In genomic region chr10:18696461-18696860, GRCm38 (mm10) we compare ENCODE assay signal across 21 mouse cellular contexts. TPM values are rescaled to one million over a fixed set of nuclear protein-coding genes. Genes with fewer than 3 reads are reported as not detected.
DNase-seq lines count a peak whose midpoint lies in the region; ATAC-seq and TF ChIP-seq lines count a peak whose summit lies in the region.
"Had no signal": no experiment of that assay in that cellular context is flagged by ENCODE, and none has a peak within 500 bp of the region (broad histone marks: within the 10 kb centered on the region; RNA-seq: fewer than 3 reads in every experiment).

No protein-coding gene starts in this region.

- H3K27me3 ChIP-seq in midbrain, embryonic 13.5 days = no peaks in the 10 kb centered on the region
- H3K27me3 ChIP-seq in midbrain, postnatal 0 days (ENCODE audit: insufficient read depth, low read length) = no peaks in the 10 kb centered on the region
- H3K27me3 ChIP-seq in embryonic facial prominence, embryonic 11.5 days (ENCODE audit: control insufficient read depth, insufficient read depth, low read length) = no peaks in the 10 kb centered on the region
- no peaks in the 10 kb centered on the region for H3K27me3 ChIP-seq in forebrain, embryonic 16.5 days (replicated peaks; ENCODE audit: control insufficient read depth, insufficient read depth, low read length)
- no peaks in the 10 kb centered on the region for H3K27me3 ChIP-seq in kidney, embryonic 16.5 days (ENCODE audit: insufficient read depth, low read length)
- H3K27me3 ChIP-seq: embryonic facial prominence, embryonic 12.5 days; heart, embryonic 15.5 days; hindbrain, embryonic 13.5 days had no signal

- no peak overlapping the region for H3K4me2 ChIP-seq in midbrain, embryonic 13.5 days (replicated peaks)
- H3K4me2 ChIP-seq in midbrain, postnatal 0 days (ENCODE audit: low read depth, low read length, poor library complexity, severe bottlenecking) = no peak overlapping the region
- no peak overlapping the region for H3K4me2 ChIP-seq in embryonic facial prominence, embryonic 11.5 days (ENCODE audit: low read depth, low read length)
- H3K4me2 ChIP-seq in forebrain, embryonic 16.5 days (ENCODE audit: low read length) = no peak overlapping the region
- no peak overlapping the region for H3K4me2 ChIP-seq in kidney, embryonic 16.5 days (replicated peaks; ENCODE audit: low read depth, low read length)
- H3K4me2 ChIP-seq: embryonic facial prominence, embryonic 12.5 days; heart, embryonic 11.5 days; heart, embryonic 15.5 days; hindbrain, embryonic 13.5 days had no signal

- TF ChIP-seq POLR2A in brain, embryonic 14.5 days (IDR thresholded peaks at IDR 0.05; ENCODE audit: borderline replicate concordance, extremely low read depth, insufficient read depth, insufficient read length, poor library complexity, severe bottlenecking) = no peak

- WGBS in midbrain, embryonic 13.5 days = 25% methylated on average over 6 of the region's 6 CpGs
- 21% methylated on average over 6 of the region's 6 CpGs for WGBS in midbrain, postnatal 0 days
- WGBS in embryonic facial prominence, embryonic 11.5 days = 42% methylated on average over 6 of the region's 6 CpGs
- 39% methylated on average over 6 of the region's 6 CpGs for WGBS in forebrain, embryonic 16.5 days
- 53% methylated on average over 6 of the region's 6 CpGs for WGBS in kidney, embryonic 16.5 days

- peaks cover 9% of the 10 kb centered on the region for H3K4me1 ChIP-seq in midbrain, embryonic 13.5 days (replicated peaks)
- H3K4me1 ChIP-seq in midbrain, postnatal 0 days (ENCODE audit: insufficient read depth, low read length) = no peaks in the 10 kb centered on the region
- no peaks in the 10 kb centered on the region for H3K4me1 ChIP-seq in embryonic facial prominence, embryonic 11.5 days (ENCODE audit: control insufficient read depth, insufficient read depth, low read length)
- peaks cover 8% of the 10 kb centered on the region for H3K4me1 ChIP-seq in forebrain, embryonic 16.5 days (replicated peaks; ENCODE audit: control insufficient read depth, insufficient read depth, low read length)
- H3K4me1 ChIP-seq in kidney, embryonic 16.5 days (ENCODE audit: insufficient read depth, low read length) = no peaks in the 10 kb centered on the region
- H3K4me1 ChIP-seq: embryonic facial prominence, embryonic 12.5 days had no signal

- no peak overlapping the region for H3K27ac ChIP-seq in midbrain, embryonic 13.5 days
- H3K27ac ChIP-seq in midbrain, postnatal 0 days (ENCODE audit: low read depth, low read length) = no peak overlapping the region
- H3K27ac ChIP-seq in embryonic facial prominence, embryonic 11.5 days (replicated peaks; ENCODE audit: low read depth, low read length) = no peak overlapping the region
- H3K27ac ChIP-seq in forebrain, embryonic 16.5 days (ENCODE audit: low read length) = 0 out of 2 replicates have a peak overlapping the region, but pooled peaks have one; percentile 44
- no peak overlapping the region for H3K27ac ChIP-seq in kidney, embryonic 16.5 days (ENCODE audit: low read length)
- H3K27ac ChIP-seq: embryonic facial prominence, embryonic 12.5 days; heart, embryonic 15.5 days; hindbrain, embryonic 13.5 days; hindbrain, postnatal 0 days had no signal

- H3K9ac ChIP-seq in midbrain, embryonic 13.5 days (replicated peaks) = no peak overlapping the region
- no peak overlapping the region for H3K9ac ChIP-seq in midbrain, postnatal 0 days (replicated peaks; ENCODE audit: low read length, poor library complexity, severe bottlenecking)
- no peak overlapping the region for H3K9ac ChIP-seq in embryonic facial prominence, embryonic 11.5 days (replicated peaks; ENCODE audit: low read length)
- H3K9ac ChIP-seq in forebrain, embryonic 16.5 days (replicated peaks; ENCODE audit: low read depth, low read length) = no peak overlapping the region
- H3K9ac ChIP-seq in kidney, embryonic 16.5 days (replicated peaks; ENCODE audit: low read length) = no peak overlapping the region
- H3K9ac ChIP-seq: embryonic facial prominence, embryonic 12.5 days; heart, embryonic 15.5 days; hindbrain, embryonic 13.5 days had no signal

- no peak for DNase-seq in midbrain, postnatal 0 days (ENCODE audit: low spot score)
- peak; percentile 72 for DNase-seq in brain, embryonic 14.5 days (ENCODE audit: low read depth)
- DNase-seq in embryonic facial prominence, embryonic 11.5 days (ENCODE audit: low spot score) = peak; percentile 56
- no peak for DNase-seq in ovary, adult 18-20 months (ENCODE audit: low spot score)
- DNase-seq: adrenal gland, adult 2 months; adrenal gland, postnatal 36 days; cerebellum, adult 11-12 months; cerebellum, adult 9-10 months; cerebellum, postnatal 25 days; gastrocnemius, postnatal 10 days; heart, adult 18-20 months; heart, postnatal 14 days; kidney, adult 11 months had no signal

- no peak for TF ChIP-seq CTCF in midbrain, postnatal 0 days (IDR thresholded peaks at IDR 0.05)
- no peak for TF ChIP-seq CTCF in brain, embryonic 14.5 days (IDR thresholded peaks at IDR 0.05; ENCODE audit: borderline replicate concordance, extremely low read depth, insufficient read depth, insufficient read length)

- ATAC-seq in midbrain, embryonic 13.5 days = 0 out of 2 replicates have a peak, but pooled peaks have one; percentile 43
- no peak for ATAC-seq in midbrain, postnatal 0 days (ENCODE audit: low FRiP score)
- no peak for ATAC-seq in embryonic facial prominence, embryonic 11.5 days (replicated peaks; ENCODE audit: insufficient number of reproducible peaks, low FRiP score, low TSS enrichment, low read depth)
- ATAC-seq in forebrain, embryonic 16.5 days = peak; percentile 71
- ATAC-seq in kidney, embryonic 16.5 days (ENCODE audit: low FRiP score, low TSS enrichment) = no peak
- ATAC-seq: hindbrain, postnatal 0 days had no signal

- H3K4me3 ChIP-seq in midbrain, embryonic 13.5 days (replicated peaks) = no peak overlapping the region
- H3K4me3 ChIP-seq in midbrain, postnatal 0 days (ENCODE audit: low read depth, low read length) = no peak overlapping the region
- no peak overlapping the region for H3K4me3 ChIP-seq in embryonic facial prominence, embryonic 11.5 days (ENCODE audit: low read depth, low read length)
- H3K4me3 ChIP-seq in forebrain, embryonic 16.5 days (replicated peaks; ENCODE audit: low read length) = no peak overlapping the region
- H3K4me3 ChIP-seq in kidney, embryonic 16.5 days (ENCODE audit: low read length) = no peak overlapping the region
- H3K4me3 ChIP-seq: embryonic facial prominence, embryonic 12.5 days; heart, embryonic 15.5 days; hindbrain, embryonic 13.5 days had no signal

- peaks cover 5% of the 10 kb centered on the region; the same call in 1 of the 2 replicates for H3K36me3 ChIP-seq in midbrain, embryonic 13.5 days
- peaks cover 13% of the 10 kb centered on the region for H3K36me3 ChIP-seq in midbrain, postnatal 0 days (ENCODE audit: insufficient read depth, low read length)
- H3K36me3 ChIP-seq in embryonic facial prominence, embryonic 11.5 days (replicated peaks; ENCODE audit: control insufficient read depth, insufficient read depth, low read depth, low read length) = no peaks in the 10 kb centered on the region
- no peaks in the 10 kb centered on the region for H3K36me3 ChIP-seq in forebrain, embryonic 16.5 days (ENCODE audit: control insufficient read depth, insufficient read depth)
- no peaks in the 10 kb centered on the region for H3K36me3 ChIP-seq in kidney, embryonic 16.5 days (ENCODE audit: insufficient read depth, low read length)
- H3K36me3 ChIP-seq: embryonic facial prominence, embryonic 12.5 days; heart, embryonic 15.5 days had no signal

- H3K9me3 ChIP-seq in midbrain, embryonic 13.5 days = no peaks in the 10 kb centered on the region
- no peaks in the 10 kb centered on the region for H3K9me3 ChIP-seq in midbrain, postnatal 0 days (ENCODE audit: low read length)
- H3K9me3 ChIP-seq in embryonic facial prominence, embryonic 11.5 days (replicated peaks; ENCODE audit: control insufficient read depth, low read length) = no peaks in the 10 kb centered on the region
- H3K9me3 ChIP-seq in forebrain, embryonic 16.5 days (ENCODE audit: control insufficient read depth, low read length) = no peaks in the 10 kb centered on the region
- H3K9me3 ChIP-seq in kidney, embryonic 16.5 days (ENCODE audit: low read length) = no peaks in the 10 kb centered on the region
- H3K9me3 ChIP-seq: embryonic facial prominence, embryonic 12.5 days; heart, embryonic 15.5 days; hindbrain, embryonic 13.5 days had no signal

RNA-seq across cellular contexts. Expression of gene Arfgef3, which starts 47.3 kb away (rescaled TPM):
- polyA plus RNA-seq in midbrain, embryonic 13.5 days (2015; fragmentation: Nextera tagmentation; extraction: Ambion mirVana) = 4.0 and 4.6 TPM in 2 replicates
- total RNA-seq in midbrain, postnatal 0 days (2014; rRNA removed) = 37.4 and 40.9 TPM in 2 replicates
- polyA plus RNA-seq in midbrain, postnatal 0 days (2015; fragmentation: Nextera tagmentation; extraction: Ambion mirVana) = 5.4 and 6.2 TPM in 2 replicates
- 4.4 and 7.4 TPM in 2 replicates for polyA plus RNA-seq in brain, embryonic 14.5 days (2012; rRNA removed)
- polyA plus RNA-seq in embryonic facial prominence, embryonic 11.5 days (2014; fragmentation: Nextera tagmentation; extraction: Ambion mirVana) = 0.21 and 0.57 TPM in 2 replicates
- polyA plus RNA-seq in forebrain, embryonic 16.5 days (2015; fragmentation: Nextera tagmentation; extraction: Ambion mirVana) = 6.6 and 7.8 TPM in 2 replicates
- polyA plus RNA-seq in kidney, embryonic 16.5 days (2015; fragmentation: Nextera tagmentation; extraction: Ambion mirVana) = 1.6 TPM in 2 replicates

Comparison
In these comparisons a context has a peak if more than half of its experiments do, and no peak if none do; other contexts are left out.
1. ATAC-seq: peak in midbrain, embryonic 13.5 days (single experiment) and forebrain, embryonic 16.5 days (single experiment); none in midbrain, postnatal 0 days (single experiment), embryonic facial prominence, embryonic 11.5 days (single experiment) and kidney, embryonic 16.5 days (single experiment).
2. DNase-seq: peak in brain, embryonic 14.5 days (single experiment) and embryonic facial prominence, embryonic 11.5 days (single experiment); none in midbrain, postnatal 0 days (single experiment) and ovary, adult 18-20 months (single experiment).